Mouse (Mus musculus) lung, embryonic 14.5 days (tissue): ENCODE results near the gene Pgam5. TPM values are rescaled to one million over a fixed set of nuclear protein-coding genes. Genes with fewer than 3 reads are reported as not detected.
A peak's percentile ranks its signal among the peaks of the same experiment; 100 is the strongest.

Source experiments
- ATAC-seq: fragments of 200-750 bp; cut with Nextera tagmentation; 2 replicates; pipeline ENCODE4 v1.8.0; 2017; ENCODE audit warnings: mild to moderate bottlenecking, moderate TSS enrichment, moderate library complexity; ENCODE audit not compliant: insufficient read depth
- DNase-seq: peaks from one replicate; pipeline ENCODE4 v3.0.0-alpha.2; 2015
- H3K27ac ChIP-seq: fragments of 300-500 bp; sonication (generic); 2 replicates; pipeline ENCODE4 v1.5.1; 2014; ENCODE audit warnings: low read depth, mild to moderate bottlenecking, moderate library complexity
- H3K27me3 ChIP-seq: fragments of 300-500 bp; sonication (generic); 2 replicates; pipeline ENCODE4 v1.6.1; 2014; ENCODE audit warnings: low read length, control low read depth; ENCODE audit not compliant: insufficient read depth
- H3K36me3 ChIP-seq: fragments of 300-500 bp; sonication (generic); 2 replicates; pipeline ENCODE4 v1.6.1; 2014; ENCODE audit warnings: control low read depth; ENCODE audit not compliant: insufficient read depth
- H3K4me1 ChIP-seq: fragments of 300-500 bp; sonication (generic); 2 replicates; pipeline ENCODE4 v1.6.1; 2014; ENCODE audit warnings: antibody characterized with exemption, control low read depth; ENCODE audit not compliant: insufficient read depth
- H3K4me2 ChIP-seq: fragments of 300-500 bp; sonication (generic); 2 replicates; pipeline ENCODE4 v1.6.1; 2014; ENCODE audit warnings: mild to moderate bottlenecking
- H3K4me3 ChIP-seq: fragments of 300-500 bp; sonication (generic); 2 replicates; pipeline ENCODE4 v1.5.1; 2014; ENCODE audit warnings: low read depth, low read length
- H3K9ac ChIP-seq: fragments of 300-500 bp; sonication (generic); 2 replicates; pipeline ENCODE4 v1.6.1; 2014
- H3K9me3 ChIP-seq: fragments of 300-500 bp; sonication (generic); 2 replicates; pipeline ENCODE4 v1.6.1; 2016; ENCODE audit warnings: low read depth, low read length, control low read depth
- CTCF ChIP-seq: IDR thresholded peaks from 2 replicates; pipeline ENCODE4 v1.5.1; 2016; ENCODE audit warnings: antibody characterized with exemption, low read depth
- WGBS: fragments of 180-500 bp; shearing (Covaris S2); extraction: QIAGEN DNeasy Blood & Tissue Kit; methylation state at CpG from one replicate; pipeline ENCODE4 v1.1.7; 2014; 5-methylcytosine and 5-hydroxymethylcytosine counted together
- polyA plus RNA-seq: library from polyadenylated mRNA; unstranded; fragments of >200 nt; fragmentation: Nextera tagmentation; extraction: Ambion mirVana; gene quantifications from 2 replicates; pipeline ENCODE4 v1.2.1, GENCODE M21; 2014

Gene Pgam5
- polyA plus RNA-seq, 1 experiment from 2014 or later: 72.9 TPM

- DNase-seq (no peak), ATAC-seq (no peak)
- WGBS: 44% methylated on average over 2 of the region's 2 CpGs
- Histone ChIP-seq H3K4me2 (no peak overlapping the region), H3K9ac (no peak overlapping the region), H3K27me3 (no peaks in the 10 kb centered on the region), H3K36me3 (no peaks in the 10 kb centered on the region), H3K4me3 (no peak overlapping the region), H3K9me3 (no peaks in the 10 kb centered on the region), H3K27ac (no peak overlapping the region), H3K4me1 (no peaks in the 10 kb centered on the region)
- no peak for TF ChIP-seq CTCF
These were observed 5.1 kb upstream of the Pgam5 start for GRCm38 (mm10) chr5:110274846-110275245.

- no peak for TF ChIP-seq CTCF
- 73% methylated on average over 4 of the region's 4 CpGs for whole genome bisulfite sequencing
- DNase-seq (no peak), ATAC-seq (no peak)
- Histone ChIP-seq H3K36me3 (no peaks in the 10 kb centered on the region), H3K9ac (no peak overlapping the region), H3K27ac (no peak overlapping the region), H3K4me3 (no peak overlapping the region), H3K4me2 (no peak overlapping the region), H3K4me1 (no peaks in the 10 kb centered on the region), H3K9me3 (no peaks in the 10 kb centered on the region), H3K27me3 (no peaks in the 10 kb centered on the region)
These were observed 4.4 kb upstream of the Pgam5 start for GRCm38 (mm10) chr5:110274147-110274546.

DNA sequence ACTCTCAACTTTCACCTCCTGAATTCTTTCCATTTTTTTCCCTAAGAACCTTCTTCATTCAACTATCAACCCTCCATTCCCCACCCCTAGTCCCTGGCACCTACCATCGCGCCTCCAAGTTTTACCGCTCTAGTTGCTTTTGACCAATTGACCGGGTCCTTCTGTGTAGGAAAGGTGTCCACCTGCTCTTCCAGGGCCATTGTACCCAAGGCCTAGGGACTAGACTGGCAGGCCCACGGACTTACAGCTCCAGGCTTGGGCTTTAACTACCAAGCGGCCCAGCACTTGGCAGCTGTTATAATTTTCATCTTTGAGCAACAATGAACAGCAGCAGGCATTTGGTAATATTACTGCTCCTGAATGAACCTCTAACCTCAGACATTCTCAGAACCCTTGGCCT lies 529 bp upstream of the Pgam5 start:
- 0 out of 2 replicates have a peak, but pooled peaks cover 4% of the 10 kb centered on the region for H3K4me1 ChIP-seq
- H3K9me3 ChIP-seq: no peaks in the 10 kb centered on the region
- H3K9ac ChIP-seq: no peak overlapping the region
- ATAC-seq (peak; percentile 13; the same call in 1 of the 2 replicates), DNase-seq (no peak)
- H3K4me3 ChIP-seq: no peak overlapping the region
- 93% methylated on average over 6 of the region's 6 CpGs for WGBS
- TF ChIP-seq CTCF: no peak
- H3K27ac ChIP-seq: no peak overlapping the region
- peaks cover 23% of the 10 kb centered on the region for H3K36me3 ChIP-seq
- no peak overlapping the region for H3K4me2 ChIP-seq
- H3K27me3 ChIP-seq: no peaks in the 10 kb centered on the region

DNA sequence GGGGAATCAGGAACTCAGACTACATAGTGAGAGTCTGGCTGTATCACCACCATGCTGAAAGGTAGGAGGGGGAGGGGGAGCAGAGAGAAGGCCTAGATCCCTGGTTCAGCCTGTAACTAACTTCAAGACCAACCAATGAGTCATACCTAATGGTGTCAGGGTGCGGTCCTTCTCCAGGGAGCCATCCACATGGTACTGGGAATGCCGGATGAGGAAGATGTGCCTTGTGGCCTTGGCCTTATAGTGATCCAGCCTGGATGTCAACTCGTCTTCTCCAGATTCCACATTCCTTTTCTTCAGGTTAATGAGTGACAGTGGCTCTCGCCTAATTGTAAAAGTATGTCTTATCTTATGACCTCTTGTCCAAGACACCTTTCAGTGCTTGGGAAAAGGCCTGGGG lies 2.8 kb downstream of the Pgam5 start:
- Histone ChIP-seq H3K27me3 (no peaks in the 10 kb centered on the region), H3K9me3 (no peaks in the 10 kb centered on the region), H3K27ac (no peak overlapping the region), H3K4me3 (no peak overlapping the region), H3K4me1 (0 out of 2 replicates have a peak, but pooled peaks cover 4% of the 10 kb centered on the region), H3K4me2 (no peak overlapping the region), H3K36me3 (peaks cover 33% of the 10 kb centered on the region), H3K9ac (no peak overlapping the region)
- DNase-seq (no peak), ATAC-seq (no peak)
- WGBS: 77% methylated on average over 4 of the region's 4 CpGs
- TF ChIP-seq CTCF: no peak

GRCm38 (mm10) chr5:110244091-110244490 lies 25.6 kb downstream of the Pgam5 start:
- no peak for TF ChIP-seq CTCF
- Histone ChIP-seq H3K36me3 (peaks cover 98% of the 10 kb centered on the region), H3K9me3 (no peaks in the 10 kb centered on the region), H3K27me3 (no peaks in the 10 kb centered on the region), H3K4me3 (no peak overlapping the region), H3K4me1 (no peaks in the 10 kb centered on the region), H3K9ac (no peak overlapping the region), H3K27ac (no peak overlapping the region), H3K4me2 (no peak overlapping the region)
- no peak for DNase-seq
- WGBS: 75% methylated on average over 2 of the region's 2 CpGs
- ATAC-seq: no peak

DNA sequence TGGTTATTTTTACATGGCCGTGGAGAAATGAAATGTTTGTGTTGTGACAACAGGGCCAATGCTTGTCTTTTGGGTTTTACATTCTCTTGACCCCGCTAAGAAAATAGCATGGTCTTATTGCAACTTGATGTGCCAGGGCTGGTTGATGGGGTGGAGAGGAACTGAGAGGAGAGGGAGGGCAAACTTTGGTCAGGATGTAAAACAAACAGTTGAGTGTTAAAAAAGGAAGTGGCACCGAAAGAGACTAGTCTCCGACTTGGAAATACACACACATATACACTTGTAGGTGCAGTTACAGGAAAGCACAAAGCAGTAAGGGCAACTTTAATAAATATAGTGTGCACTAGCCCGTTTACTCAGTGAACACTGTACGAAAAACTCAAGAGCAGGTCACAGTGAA lies 37.4 kb downstream of the Pgam5 start:
- TF ChIP-seq CTCF: no peak
- DNase-seq (no peak), ATAC-seq (no peak)
- 68% methylated on average over 6 of the region's 6 CpGs for WGBS
- H3K9ac ChIP-seq: no peak overlapping the region
- H3K36me3 ChIP-seq: peaks cover 33% of the 10 kb centered on the region
- H3K4me2 ChIP-seq: peak overlapping the region; percentile 71
- H3K27me3 ChIP-seq: no peaks in the 10 kb centered on the region
- H3K4me3 ChIP-seq: peak overlapping the region; percentile 94; the same call in 1 of the 2 replicates
- H3K9me3 ChIP-seq: no peaks in the 10 kb centered on the region
- H3K4me1 ChIP-seq: peaks cover 2% of the 10 kb centered on the region; the same call in 1 of the 2 replicates
- H3K27ac ChIP-seq: no peak overlapping the region

GRCm38 (mm10) chr5:110231638-110232037 lies 38.1 kb downstream of the Pgam5 start:
- Histone ChIP-seq H3K4me3 (peak overlapping the region; percentile 94), H3K4me1 (peaks cover 2% of the 10 kb centered on the region; the same call in 1 of the 2 replicates), H3K9me3 (no peaks in the 10 kb centered on the region), H3K27ac (no peak overlapping the region), H3K4me2 (peak overlapping the region; percentile 71), H3K27me3 (no peaks in the 10 kb centered on the region), H3K9ac (peak overlapping the region; percentile 97), H3K36me3 (peaks cover 34% of the 10 kb centered on the region)
- no peak for TF ChIP-seq CTCF
- no peak for ATAC-seq
- 36% methylated on average over 13 of the region's 13 CpGs for WGBS
- peak; percentile 30 for DNase-seq
